Mouse (Mus musculus): Measurements from ENCODE around the gene Kcnt2.

DNA sequence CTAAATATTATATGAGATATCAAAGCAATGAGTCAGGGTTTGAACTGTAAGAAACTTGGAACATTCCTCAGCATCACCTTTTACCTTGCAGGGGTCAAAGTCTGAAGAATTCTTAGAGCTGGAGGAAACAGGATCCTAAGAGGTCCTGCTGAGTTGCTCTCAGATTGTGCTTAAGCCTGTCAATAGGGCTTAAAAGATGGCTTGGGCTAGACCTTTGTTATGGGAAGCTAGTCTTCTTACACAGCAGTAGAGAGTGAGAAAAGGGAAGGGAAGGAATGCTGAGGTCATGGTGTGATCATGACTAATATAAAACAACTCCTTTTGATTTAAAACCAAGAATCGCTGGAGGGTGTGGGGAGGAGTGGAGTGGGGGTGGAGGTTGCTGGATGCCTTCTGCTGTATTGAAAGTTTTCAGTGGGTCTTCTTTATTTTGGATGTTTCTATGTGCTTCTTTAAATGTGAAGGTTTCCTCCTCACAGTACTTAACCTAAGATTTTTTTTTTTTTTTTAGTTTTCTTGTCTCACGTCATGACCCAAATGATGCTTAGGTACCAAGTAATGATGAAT is 183.4 kb downstream of the Kcnt2 start:
- TF ChIP-seq EP300 (IDR thresholded peaks at IDR 0.05; ENCODE audit: insufficient read depth, low read depth, low read length) = no peak
- no peak for TF ChIP-seq CTCF (IDR thresholded peaks at IDR 0.05)
